Mouse (Mus musculus) left cerebral cortex, postnatal 36 days (tissue): ENCODE data around the gene Rpl36al. TPM values are rescaled to one million over a fixed set of nuclear protein-coding genes. Genes with fewer than 3 reads are reported as not detected.
"Not testable (repeated sequence)": the region's sequence is repeated elsewhere in the genome, so short reads cannot be mapped to it uniquely, and the experiment has no call there.

Source experiments
- DNase-seq, 2 experiments: peaks; one replicate each; pipeline ENCODE4 v3.0.0; 2021 to 2022; ENCODE audit warnings: low spot score in 2 of 2, mixed read lengths in 1 of 2
- intact Hi-C: fragments of 180-260 bp; cut with DNase I; formaldehyde crosslinking; loops from one replicate; pipeline ENCODE4 v1.15.1; 2025
- total RNA-seq, 2 experiments: library from RNA; stranded (reverse); gene quantifications; 2 replicates each; pipeline ENCODE4 v1.2.3; 2021

Gene Rpl36al
- total RNA-seq, 2 experiments from 2014 or later = 165 to 192 TPM

DNA sequence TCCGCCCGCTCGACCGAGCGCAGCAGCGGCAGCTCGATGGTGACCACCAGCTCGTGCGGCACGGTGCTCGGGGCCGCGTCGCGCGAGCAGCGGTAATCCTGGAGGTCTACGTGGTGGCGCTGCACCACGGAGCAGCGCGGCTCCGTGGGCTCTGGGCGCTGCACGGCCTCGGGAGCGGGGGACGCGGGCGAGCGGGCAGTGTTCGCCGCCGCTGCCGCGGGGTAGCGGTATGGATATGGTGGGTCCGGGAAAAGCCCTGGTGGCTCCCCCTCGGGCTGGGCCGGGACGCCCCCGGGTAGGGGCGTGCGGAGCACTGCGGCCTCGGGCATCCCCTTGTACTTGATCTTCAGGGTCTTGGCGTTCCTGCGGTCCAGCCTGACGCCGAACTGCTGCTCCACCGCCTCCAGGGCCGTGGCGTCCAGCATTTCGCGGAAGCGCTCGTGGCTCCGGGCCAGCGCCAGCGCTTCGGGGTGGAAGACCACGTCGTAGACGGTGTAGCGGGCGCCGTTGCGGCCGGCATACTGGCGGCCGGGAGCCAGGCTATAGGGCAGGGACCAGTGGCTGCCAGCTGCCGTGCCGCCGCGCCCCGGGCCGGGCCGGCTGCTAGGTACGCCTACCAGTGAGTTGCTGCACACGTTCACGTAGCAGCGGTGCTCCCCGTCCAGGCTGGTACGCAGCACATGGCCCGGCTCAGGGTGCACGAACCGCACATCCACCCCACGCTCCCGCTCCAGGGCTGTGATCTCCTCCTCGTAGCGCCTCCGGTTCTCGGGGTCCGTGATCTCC is 13.7 kb upstream of the Rpl36al start:
- intact Hi-C loops = loop anchor here (1.0 to 5.0 kb wide), 3 partner anchors 13 to 100 kb away; partner anchors contain the start of genes Klhdc1, Klhdc2, Mgat2 and Rpl36al
- DNase-seq = peak; percentile 49 to 64

DNA sequence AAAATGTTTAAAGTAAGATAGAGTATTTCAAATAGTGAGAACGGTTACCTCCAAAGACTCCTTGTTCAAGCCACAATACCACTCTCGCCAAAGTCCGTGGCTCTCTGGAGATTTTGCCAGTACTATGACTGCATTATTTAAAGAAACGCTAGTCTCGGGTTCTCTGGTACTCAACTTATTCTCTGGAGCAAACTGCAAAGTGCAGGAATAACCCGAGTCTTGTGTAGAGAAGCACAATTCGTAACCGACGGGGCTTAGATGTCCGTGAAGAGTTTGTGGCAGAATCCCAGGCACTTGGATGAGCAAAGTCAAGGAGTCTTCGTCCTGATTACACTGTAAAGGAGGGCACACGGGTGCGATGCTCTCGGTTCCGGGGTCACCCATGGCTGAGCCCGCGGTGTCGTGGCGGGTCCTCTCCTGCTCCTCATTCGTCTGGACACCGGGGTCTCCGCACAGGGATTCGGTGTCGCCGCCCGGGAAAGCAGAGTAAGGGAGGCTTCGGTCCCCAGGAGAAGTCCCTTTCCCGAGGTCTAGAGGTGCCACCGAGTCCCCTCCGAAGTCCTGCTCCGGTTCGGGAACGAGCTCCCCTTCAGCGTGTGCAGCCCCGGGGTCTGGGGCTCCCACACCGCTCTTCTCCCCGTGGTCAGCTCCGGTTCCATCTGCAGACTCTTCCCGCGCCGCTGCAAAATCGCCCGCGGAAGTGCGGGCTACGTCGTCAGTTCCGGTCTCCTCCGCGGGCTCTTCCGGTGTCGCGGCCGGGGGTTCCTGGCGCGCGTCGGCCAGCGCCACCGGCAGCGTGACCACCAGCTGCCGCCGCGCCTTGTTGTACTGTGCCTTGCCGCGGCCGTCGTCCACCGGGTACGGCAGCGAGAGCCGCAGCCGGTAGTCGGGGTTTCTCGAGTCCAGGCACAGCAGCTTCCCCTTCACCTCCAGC is 12.8 kb upstream of the Rpl36al start, which contains the start of gene Gm49383:
Gm49383 (minus strand) TSS at position 661 of the 934 bp plus-strand sequence.
- DNase-seq = peak; percentile 76 to 83
- intact Hi-C loops = loop anchor here (1.0 to 5.0 kb wide), 3 partner anchors 12 to 101 kb away; partner anchors contain the start of genes Klhdc1, Klhdc2, Mgat2 and Rpl36al

- no peak for DNase-seq
- intact Hi-C loops = no loop called here
Measured at GRCm38 (mm10) chr12:69192637-69193036, 8.8 kb upstream of the Rpl36al start.

GRCm38 (mm10) chr12:69191396-69191795 is 7.5 kb upstream of the Rpl36al start:
- DNase-seq = no peak
- intact Hi-C loops = no loop called here

- intact Hi-C loops = no loop called here
- no peak for DNase-seq
Measured at GRCm38 (mm10) chr12:69190522-69190921, 6.6 kb upstream of the Rpl36al start.

- intact Hi-C loops = no loop called here
- DNase-seq = no peak
Measured at GRCm38 (mm10) chr12:69190074-69190473, 6.2 kb upstream of the Rpl36al start.

DNA sequence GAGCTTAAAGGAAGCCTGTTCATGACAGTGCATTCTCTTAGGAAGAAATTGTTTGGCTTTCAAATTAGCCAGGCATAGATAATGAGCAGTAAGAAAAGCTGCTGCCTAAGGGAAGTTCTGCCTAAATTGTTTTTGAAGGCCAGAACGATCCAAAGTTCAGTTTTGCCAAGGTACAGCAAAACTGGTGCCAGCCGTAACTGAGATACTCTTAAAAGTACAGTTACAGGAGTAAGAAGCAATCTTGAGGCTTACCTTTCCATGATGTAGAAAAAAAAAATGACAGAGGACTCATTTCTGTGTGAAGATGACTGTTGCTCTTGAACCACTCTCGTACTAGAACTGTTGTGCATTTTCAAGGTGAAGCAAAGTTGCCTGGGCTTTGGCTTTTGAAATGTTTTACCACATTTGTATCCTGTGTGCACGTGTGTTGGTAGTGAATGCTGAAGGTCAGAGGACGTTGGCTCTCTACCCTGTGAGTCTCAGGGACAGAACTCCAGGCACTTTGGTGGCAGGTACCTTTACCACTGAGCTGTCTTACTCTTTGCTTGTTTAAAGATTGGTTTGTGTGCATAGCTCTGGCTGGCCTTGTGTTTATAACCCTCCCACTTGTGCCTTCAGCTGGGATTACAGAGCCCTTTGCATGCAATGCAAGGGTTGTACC is 3.1 kb upstream of the Rpl36al start:
- intact Hi-C loops = no loop called here

GRCm38 (mm10) chr12:69185371-69185770 is 1.5 kb upstream of the Rpl36al start:
- no peak for DNase-seq
- intact Hi-C loops = no loop called here

More for the DNA sequence above, 3.1 kb upstream of the Rpl36al start:
- DNase-seq = no peak

GRCm38 (mm10) chr12:69184342-69185295 is 736 bp upstream of the Rpl36al start:
- no peak for DNase-seq
- intact Hi-C loops = loop anchor here (1.0 kb wide), 1 partner anchor 13 kb away; the partner anchor contains the start of gene Gm49383

DNA sequence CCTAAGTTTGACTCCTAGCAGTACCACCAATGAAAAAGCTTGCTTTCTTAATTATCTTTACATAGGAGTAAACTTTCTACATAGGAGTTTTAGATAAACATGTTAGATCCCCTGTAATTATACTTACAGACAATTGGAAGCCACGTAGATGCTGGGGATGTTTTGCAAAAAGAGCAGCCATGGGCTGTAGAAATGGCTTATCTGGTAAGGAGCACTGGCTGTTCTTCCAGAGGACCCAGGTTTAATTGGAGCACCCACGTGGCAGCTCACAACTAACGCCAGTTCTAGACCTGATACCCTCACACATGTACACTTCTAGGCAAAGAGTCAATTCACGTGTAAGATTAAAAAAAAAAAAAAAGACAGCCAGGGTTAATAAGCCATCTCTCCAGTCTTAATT is 2.1 kb downstream of the Rpl36al start:
- no peak for DNase-seq
- intact Hi-C loops = no loop called here

DNA sequence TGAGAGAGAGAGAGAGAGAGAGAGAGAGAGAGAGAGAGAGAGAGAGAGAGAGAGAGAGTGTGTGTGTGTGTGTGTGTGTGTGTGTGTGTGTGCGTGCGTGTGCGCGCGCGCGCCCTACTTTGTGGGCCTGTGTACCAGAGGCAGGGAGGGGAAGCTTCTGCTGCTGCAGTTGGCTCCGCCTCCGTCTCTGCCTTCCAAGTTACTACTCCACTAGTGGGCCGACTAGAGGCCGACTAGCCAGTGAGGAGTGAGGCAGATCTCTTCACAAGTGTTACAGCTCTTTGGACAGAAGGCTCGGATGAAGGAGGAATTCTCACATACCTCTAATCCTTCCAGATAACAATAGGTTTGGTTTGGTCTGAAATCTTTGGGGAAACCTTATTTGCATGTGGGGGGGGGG is 4.5 kb downstream of the Rpl36al start:
- intact Hi-C loops = no loop called here
- DNase-seq = no peak

DNA sequence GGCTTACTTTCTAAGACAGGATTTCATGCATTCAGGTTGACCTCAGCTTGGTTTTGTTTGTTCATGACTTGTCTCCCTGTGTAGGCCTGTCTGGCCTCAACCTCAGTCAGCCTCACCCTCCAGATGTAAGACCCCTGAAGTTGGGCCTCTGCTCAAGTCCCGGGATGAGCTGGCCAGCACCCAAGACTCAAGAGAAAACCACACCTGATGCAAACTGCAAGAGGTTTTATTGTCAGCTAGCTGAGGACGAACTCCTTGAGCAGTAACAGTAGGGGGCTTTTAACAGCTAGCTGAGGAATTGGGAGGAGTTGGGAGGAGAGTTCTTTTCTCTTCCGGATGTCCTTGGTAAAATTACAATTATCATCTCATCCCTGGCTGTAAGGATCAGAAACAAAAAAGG is 6.4 kb downstream of the Rpl36al start:
- no peak for DNase-seq
- intact Hi-C loops = no loop called here

- intact Hi-C loops = no loop called here
- DNase-seq = no peak
Measured at GRCm38 (mm10) chr12:69175975-69176374, 7.9 kb downstream of the Rpl36al start.

GRCm38 (mm10) chr12:69171307-69171706 is 12.6 kb downstream of the Rpl36al start:
- intact Hi-C loops = no loop called here
- no peak for DNase-seq

DNA sequence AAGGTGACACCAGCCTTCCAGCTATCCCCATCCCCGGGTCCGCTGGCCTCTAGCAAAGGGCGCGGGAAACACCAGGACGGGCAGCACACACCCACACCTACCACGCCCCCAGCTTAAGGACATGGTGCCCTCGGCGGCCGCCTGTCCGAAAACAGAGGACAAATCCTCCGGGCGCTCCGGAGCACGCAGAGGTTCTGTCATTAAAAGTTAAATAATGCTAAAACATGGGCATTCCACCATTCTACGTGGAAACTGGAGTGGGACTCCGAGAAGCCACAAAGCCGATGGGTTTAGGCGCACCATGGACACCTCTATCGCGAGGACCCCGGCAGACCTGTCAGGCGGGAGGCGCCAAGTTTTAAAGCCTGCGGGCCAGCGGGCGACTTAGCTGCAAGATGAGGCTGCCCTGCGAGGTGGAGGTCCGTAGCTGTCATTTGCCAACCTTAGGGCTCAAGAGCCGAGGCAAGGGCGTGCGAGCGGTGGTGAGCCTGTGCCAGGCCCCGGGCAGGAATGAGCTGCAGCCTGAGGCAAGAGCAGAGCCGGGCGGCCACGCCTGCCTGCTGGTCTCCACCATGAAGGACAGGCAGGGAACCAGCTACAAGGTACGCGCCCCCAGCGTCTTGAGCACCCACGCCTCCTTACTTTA is 15.3 kb downstream of the Rpl36al start, which contains the start of gene Lrr1:
Lrr1 (plus strand) TSS at position 354 of the 646 bp plus-strand sequence.
- intact Hi-C loops = no loop called here
- DNase-seq = peak; percentile 83 to 88

DNA sequence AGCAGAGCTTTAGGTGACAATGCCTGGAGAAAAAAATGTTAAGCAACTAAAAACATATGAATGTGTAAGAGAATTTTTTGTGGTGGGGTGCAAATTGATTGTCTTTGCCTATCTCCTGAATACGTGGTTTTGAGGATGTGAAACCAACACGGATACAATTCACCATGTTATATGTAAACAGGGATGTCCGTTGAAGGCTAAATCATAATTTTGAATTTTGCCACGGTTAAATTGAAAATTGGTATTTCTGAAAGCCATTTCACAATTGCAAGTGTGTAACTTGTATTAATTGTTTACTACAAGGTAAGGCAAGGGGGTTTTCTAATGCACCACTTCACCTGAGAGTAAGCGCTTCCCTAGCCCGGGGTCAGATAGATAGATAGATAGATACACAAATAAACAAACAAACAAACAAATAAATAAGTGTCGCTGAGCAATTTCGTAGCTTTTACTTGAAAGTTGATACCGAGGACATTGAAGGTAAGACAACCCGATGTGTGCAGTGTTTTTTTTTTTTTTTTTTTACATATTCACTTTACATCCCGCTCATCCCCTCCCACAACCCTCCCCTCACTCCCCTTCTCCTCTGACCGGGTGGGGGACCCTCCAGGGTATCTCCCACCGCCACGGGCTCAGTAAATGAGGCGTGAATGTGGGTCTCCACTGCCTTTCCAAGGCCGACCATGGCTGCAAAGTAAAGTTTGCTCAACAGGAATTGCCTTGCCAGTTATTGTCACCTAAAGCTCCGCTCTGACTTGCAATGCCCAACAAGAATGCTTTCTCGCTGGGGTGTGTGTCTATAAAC is 16.0 kb downstream of the Rpl36al start:
- intact Hi-C loops = no loop called here
- DNase-seq = no peak

DNA sequence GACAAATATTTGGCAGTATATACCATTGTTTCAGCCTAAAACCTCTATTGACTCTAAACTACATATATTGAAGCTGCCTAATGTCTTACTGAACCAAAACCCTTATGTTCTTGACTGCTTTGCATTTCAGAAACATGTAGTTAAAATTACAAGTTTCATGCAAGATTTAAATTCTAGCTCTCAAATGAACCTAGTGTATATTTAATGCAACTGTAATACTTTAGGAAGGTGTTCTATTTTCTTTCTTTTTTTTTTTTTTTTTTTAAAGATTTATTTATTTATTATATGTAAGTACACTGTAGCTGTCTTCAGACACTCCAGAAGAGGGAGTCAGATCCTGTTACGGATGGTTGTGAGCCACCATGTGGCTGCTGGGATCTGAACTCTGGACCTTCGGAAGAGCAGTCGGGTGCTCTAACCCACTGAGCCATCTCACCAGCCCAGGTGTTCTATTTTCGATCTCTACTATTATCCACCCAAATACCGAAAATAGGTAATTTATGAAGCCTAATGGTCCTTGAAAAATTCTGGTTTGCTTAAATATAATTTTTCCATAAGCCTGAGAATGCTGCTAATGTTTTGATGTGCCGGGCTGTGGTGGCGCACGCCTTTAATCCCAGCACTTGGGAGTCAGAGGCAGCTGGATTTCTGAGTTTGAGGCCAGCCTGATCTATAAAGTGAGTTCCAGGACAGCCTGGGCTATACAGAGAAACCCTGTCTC is 16.9 kb downstream of the Rpl36al start:
- DNase-seq, intact Hi-C loops: not testable (repeated sequence)
